Mouse (Mus musculus): ENCODE data around the gene Pigl. TPM values are rescaled to one million over a fixed set of nuclear protein-coding genes. Genes with fewer than 3 reads are reported as not detected.
A peak's percentile ranks its signal among the peaks of the same experiment; 100 is the strongest.
"Not testable (repeated sequence)": the region's sequence is repeated elsewhere in the genome, so short reads cannot be mapped to it uniquely, and the experiment has no call there.

Pigl gene
- total RNA-seq, 2 experiments from 2014 or later, result 2.0 to 9.2 TPM

- peak; percentile 73 for ATAC-seq (replicated peaks; ENCODE audit: poor library complexity)
Measured at GRCm38 (mm10) chr11:62466546-62466945, 8.3 kb downstream of the Pigl start.

GRCm38 (mm10) chr11:62467289-62467688 is 9.0 kb downstream of the Pigl start:
- not testable (repeated sequence) for ATAC-seq (replicated peaks; ENCODE audit: poor library complexity)

- ATAC-seq (replicated peaks; ENCODE audit: poor library complexity), result peak; percentile 67
Measured at GRCm38 (mm10) chr11:62470451-62470850, 12.2 kb downstream of the Pigl start.

- ATAC-seq (replicated peaks; ENCODE audit: poor library complexity), result no peak
Measured at GRCm38 (mm10) chr11:62473516-62473915, 15.3 kb downstream of the Pigl start.

GRCm38 (mm10) chr11:62476156-62476555 is 17.9 kb downstream of the Pigl start:
- ATAC-seq (replicated peaks; ENCODE audit: poor library complexity), result no peak

GRCm38 (mm10) chr11:62478931-62479330 is 20.7 kb downstream of the Pigl start:
- no peak for ATAC-seq (replicated peaks; ENCODE audit: poor library complexity)

- ATAC-seq (replicated peaks; ENCODE audit: poor library complexity), result no peak
Measured at GRCm38 (mm10) chr11:62479581-62479980, 21.3 kb downstream of the Pigl start.

GRCm38 (mm10) chr11:62486949-62487348 is 28.7 kb downstream of the Pigl start:
- peak; percentile 75 for ATAC-seq (replicated peaks; ENCODE audit: poor library complexity)

- no peak for ATAC-seq (replicated peaks; ENCODE audit: poor library complexity)
Measured at GRCm38 (mm10) chr11:62487540-62488350, 29.5 kb downstream of the Pigl start.

GRCm38 (mm10) chr11:62493701-62494100 is 35.4 kb downstream of the Pigl start:
- no peak for ATAC-seq (replicated peaks; ENCODE audit: poor library complexity)

- ATAC-seq (replicated peaks; ENCODE audit: poor library complexity), result peak; percentile 90
Measured at GRCm38 (mm10) chr11:62494754-62495275, 36.6 kb downstream of the Pigl start.

GRCm38 (mm10) chr11:62495276-62495801 is 37.1 kb downstream of the Pigl start:
- no peak for ATAC-seq (replicated peaks; ENCODE audit: poor library complexity)

GRCm38 (mm10) chr11:62496151-62496715 is 38.0 kb downstream of the Pigl start:
- peak; percentile 68 for ATAC-seq (replicated peaks; ENCODE audit: poor library complexity)

GRCm38 (mm10) chr11:62497181-62497580 is 38.9 kb downstream of the Pigl start:
- no peak for ATAC-seq (replicated peaks; ENCODE audit: poor library complexity)

GRCm38 (mm10) chr11:62498802-62499201 is 40.5 kb downstream of the Pigl start:
- ATAC-seq (replicated peaks; ENCODE audit: poor library complexity), result no peak

- ATAC-seq (replicated peaks; ENCODE audit: poor library complexity), result no peak
Measured at GRCm38 (mm10) chr11:62500529-62500928, 42.3 kb downstream of the Pigl start.

GRCm38 (mm10) chr11:62507683-62508082 is 49.4 kb downstream of the Pigl start:
- peak; percentile 31 for ATAC-seq (replicated peaks; ENCODE audit: poor library complexity)

GRCm38 (mm10) chr11:62508365-62508764 is 50.1 kb downstream of the Pigl start:
- not testable (repeated sequence) for ATAC-seq (replicated peaks; ENCODE audit: poor library complexity)

GRCm38 (mm10) chr11:62508816-62509215 is 50.6 kb downstream of the Pigl start:
- not testable (repeated sequence) for ATAC-seq (replicated peaks; ENCODE audit: poor library complexity)

- no peak for ATAC-seq (replicated peaks; ENCODE audit: poor library complexity)
Measured at GRCm38 (mm10) chr11:62509571-62509970, 51.3 kb downstream of the Pigl start.

- no peak for ATAC-seq (replicated peaks; ENCODE audit: poor library complexity)
Measured at GRCm38 (mm10) chr11:62510956-62511355, 52.7 kb downstream of the Pigl start.
